Mouse (Mus musculus): Measurements from ENCODE around the gene Rpl36al.
"Not testable (repeated sequence)": the region's sequence is repeated elsewhere in the genome, so short reads cannot be mapped to it uniquely, and the experiment has no call there.

Gene Rpl36al

GRCm38 (mm10) chr12:69196444-69197377 lies 12.8 kb upstream of the Rpl36al start, which contains the start of gene Gm49383:
Gm49383 (minus strand) TSS chr12:69197104.
- peak; percentile 41 to 68 for DNase-seq (ENCODE audit: low spot score in 2 of 2)

- no peak for DNase-seq (ENCODE audit: low spot score in 2 of 2)
These were observed 8.8 kb upstream of the Rpl36al start for GRCm38 (mm10) chr12:69192637-69193036.

- DNase-seq (ENCODE audit: low spot score in 2 of 2): no peak
These were observed 7.5 kb upstream of the Rpl36al start for GRCm38 (mm10) chr12:69191396-69191795.

- no peak for DNase-seq (ENCODE audit: low spot score in 2 of 2)
These were observed 6.6 kb upstream of the Rpl36al start for GRCm38 (mm10) chr12:69190522-69190921.

- no peak for DNase-seq (ENCODE audit: low spot score in 2 of 2)
These were observed 6.2 kb upstream of the Rpl36al start for GRCm38 (mm10) chr12:69190074-69190473.

GRCm38 (mm10) chr12:69186811-69187471 lies 3.1 kb upstream of the Rpl36al start:
- no peak for DNase-seq (ENCODE audit: low spot score in 2 of 2)

- no peak for DNase-seq (ENCODE audit: low spot score in 2 of 2)
These were observed 1.5 kb upstream of the Rpl36al start for GRCm38 (mm10) chr12:69185371-69185770.

GRCm38 (mm10) chr12:69184342-69185295 lies 736 bp upstream of the Rpl36al start:
- peak in 1 of 2 experiments; percentile 44 for DNase-seq (ENCODE audit: low spot score in 2 of 2)

- no peak for DNase-seq (ENCODE audit: low spot score in 2 of 2)
These were observed 2.1 kb downstream of the Rpl36al start for GRCm38 (mm10) chr12:69181800-69182199.

- DNase-seq (ENCODE audit: low spot score in 2 of 2): no peak
These were observed 4.5 kb downstream of the Rpl36al start for GRCm38 (mm10) chr12:69179371-69179770.

- DNase-seq (ENCODE audit: low spot score in 2 of 2): no peak
These were observed 6.4 kb downstream of the Rpl36al start for GRCm38 (mm10) chr12:69177526-69177925.

- DNase-seq (ENCODE audit: low spot score in 2 of 2): no peak
These were observed 7.9 kb downstream of the Rpl36al start for GRCm38 (mm10) chr12:69175975-69176374.

GRCm38 (mm10) chr12:69171307-69171706 lies 12.6 kb downstream of the Rpl36al start:
- no peak for DNase-seq (ENCODE audit: low spot score in 2 of 2)

GRCm38 (mm10) chr12:69168461-69169106 lies 15.3 kb downstream of the Rpl36al start, which contains the start of gene Lrr1:
Lrr1 (plus strand) TSS chr12:69168814.
- peak; percentile 57 to 81 for DNase-seq (ENCODE audit: low spot score in 2 of 2)

- DNase-seq (ENCODE audit: low spot score in 2 of 2): no peak
These were observed 16.0 kb downstream of the Rpl36al start for GRCm38 (mm10) chr12:69167656-69168460.

GRCm38 (mm10) chr12:69166861-69167581 lies 16.9 kb downstream of the Rpl36al start:
- not testable (repeated sequence) for DNase-seq (ENCODE audit: low spot score in 2 of 2)

GRCm38 (mm10) chr12:69164904-69165303 lies 19.0 kb downstream of the Rpl36al start:
- DNase-seq (ENCODE audit: low spot score in 2 of 2): no peak

- DNase-seq (ENCODE audit: low spot score in 2 of 2): not testable (repeated sequence)
These were observed 20.3 kb downstream of the Rpl36al start for GRCm38 (mm10) chr12:69163586-69163985.

- not testable (repeated sequence) for DNase-seq (ENCODE audit: low spot score in 2 of 2)
These were observed 23.2 kb downstream of the Rpl36al start for GRCm38 (mm10) chr12:69160677-69161076.

Data from frontal cortex, postnatal 10 days (tissue).